Mouse (Mus musculus): ENCODE data around the gene Bst2. TPM values are rescaled to one million over a fixed set of nuclear protein-coding genes. Genes with fewer than 3 reads are reported as not detected.

Gene Bst2
- 10 to 100 TPM; 34.5 to 37.3 TPM for total RNA-seq (2021)
- long read RNA-seq, experiment 1, transcript Bst2-201 (5 exons, 792 nt) = major isoform, 42 of 45 reads
- long read RNA-seq, experiment 1, partial matches to known transcripts = 3 of 45 reads
- long read RNA-seq, experiment 1, other reads (novel, unspliced or antisense) = 0 of 45 reads
- long read RNA-seq, experiment 2, transcript Bst2-201 (5 exons, 792 nt) = major isoform, 23 of 24 reads
- long read RNA-seq, experiment 2, partial matches to known transcripts = 1 of 24 reads
- long read RNA-seq, experiment 2, other reads (novel, unspliced or antisense) = 0 of 24 reads

GRCm38 (mm10) chr8:71537028-71537867, at the start of gene Bst2:
Bst2 (minus strand) TSS chr8:71537456.
- DNase-seq = peak; percentile 92

DNA sequence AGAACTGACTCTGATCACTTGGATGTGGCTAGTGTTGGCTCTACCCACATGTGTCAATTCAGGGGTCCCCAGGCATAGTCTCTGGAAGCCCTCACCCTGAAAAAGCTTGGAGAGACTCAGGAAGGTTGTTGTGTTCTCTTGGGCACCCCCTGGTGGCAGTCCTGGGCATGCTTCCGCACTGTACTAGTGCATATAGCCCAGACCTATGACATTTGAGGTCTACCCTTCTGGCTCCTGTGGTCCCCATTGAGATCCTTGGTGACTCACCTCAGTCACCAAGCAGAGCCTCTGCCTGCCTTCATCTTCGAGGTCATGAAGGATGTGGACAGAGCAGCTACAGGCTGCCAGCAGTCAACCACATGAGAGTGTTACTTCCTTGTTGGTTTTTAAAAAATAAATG, 49.6 kb upstream of the Bst2 start:
- DNase-seq = peak; percentile 68

GRCm38 (mm10) chr8:71580201-71580600, 42.9 kb upstream of the Bst2 start:
- DNase-seq = no peak

- peak; percentile 83 for DNase-seq
Observed at GRCm38 (mm10) chr8:71579476-71579875, 42.2 kb upstream of the Bst2 start.

- DNase-seq = no peak
Observed at GRCm38 (mm10) chr8:71579009-71579408, 41.8 kb upstream of the Bst2 start.

DNA sequence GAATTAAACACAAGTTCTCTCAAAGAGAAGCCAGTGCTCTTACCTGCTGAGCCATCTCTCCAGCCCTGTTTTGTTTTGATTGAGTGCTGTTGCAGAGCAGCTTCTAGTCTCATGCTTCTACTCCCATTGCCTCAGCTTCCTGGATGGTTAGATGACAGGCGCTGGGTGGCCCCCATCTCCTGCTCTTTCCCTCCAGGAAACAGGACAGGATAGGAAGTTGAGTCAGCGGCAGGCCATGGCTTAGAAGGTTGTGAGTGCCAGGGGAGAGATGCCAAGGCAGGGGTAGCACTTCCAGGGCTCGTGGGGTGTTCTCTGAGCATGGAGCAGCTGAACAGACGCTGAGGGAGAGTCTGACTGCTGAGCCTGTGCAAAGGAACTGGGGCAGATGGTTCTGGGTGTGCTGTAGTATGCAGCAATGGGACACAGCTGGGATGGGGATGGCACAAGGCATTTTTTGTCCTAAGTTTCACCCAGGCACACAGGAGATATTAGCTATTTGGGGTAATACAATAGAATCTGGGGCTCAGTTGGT, 40.7 kb upstream of the Bst2 start:
- DNase-seq = no peak

DNA sequence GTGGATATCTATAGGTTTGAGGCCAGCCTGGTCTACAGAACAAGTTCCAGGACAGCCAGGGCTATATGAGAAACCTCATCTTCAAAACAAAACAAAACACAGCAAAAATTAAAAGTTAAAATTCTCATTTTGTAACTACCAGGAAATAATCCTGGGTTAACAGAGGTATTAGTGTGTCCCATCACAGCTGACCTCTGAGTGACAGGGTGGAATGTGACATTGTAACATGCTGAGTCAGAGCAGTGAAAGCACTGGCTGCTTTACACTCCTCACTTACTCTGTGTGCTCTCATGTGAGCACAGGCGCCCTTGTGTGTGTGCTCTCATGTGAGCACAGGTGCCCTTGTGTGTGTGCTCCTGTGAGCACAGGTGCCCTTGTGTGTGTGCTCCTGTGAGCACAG, 37.8 kb upstream of the Bst2 start:
- DNase-seq = no peak

DNA sequence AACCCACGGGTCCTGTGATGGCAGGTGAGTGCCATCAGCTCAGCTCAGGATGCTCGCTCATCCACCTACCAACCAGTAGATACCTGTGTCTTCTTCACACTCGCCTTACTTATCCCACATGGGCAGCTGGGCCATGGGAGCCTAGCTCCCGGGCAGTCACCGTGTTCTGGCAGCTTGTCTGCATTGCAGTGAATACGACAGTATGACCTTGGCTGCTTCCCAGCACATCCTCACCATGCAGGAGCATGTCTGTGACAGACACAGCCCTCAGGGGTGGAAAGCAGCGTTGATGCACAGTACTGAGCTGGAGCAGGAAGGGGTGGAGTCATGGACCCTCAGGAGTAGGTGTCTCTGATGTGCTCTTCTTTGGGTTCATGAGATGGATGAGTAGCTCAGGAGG, 37.2 kb upstream of the Bst2 start:
- DNase-seq = peak; percentile 73

DNA sequence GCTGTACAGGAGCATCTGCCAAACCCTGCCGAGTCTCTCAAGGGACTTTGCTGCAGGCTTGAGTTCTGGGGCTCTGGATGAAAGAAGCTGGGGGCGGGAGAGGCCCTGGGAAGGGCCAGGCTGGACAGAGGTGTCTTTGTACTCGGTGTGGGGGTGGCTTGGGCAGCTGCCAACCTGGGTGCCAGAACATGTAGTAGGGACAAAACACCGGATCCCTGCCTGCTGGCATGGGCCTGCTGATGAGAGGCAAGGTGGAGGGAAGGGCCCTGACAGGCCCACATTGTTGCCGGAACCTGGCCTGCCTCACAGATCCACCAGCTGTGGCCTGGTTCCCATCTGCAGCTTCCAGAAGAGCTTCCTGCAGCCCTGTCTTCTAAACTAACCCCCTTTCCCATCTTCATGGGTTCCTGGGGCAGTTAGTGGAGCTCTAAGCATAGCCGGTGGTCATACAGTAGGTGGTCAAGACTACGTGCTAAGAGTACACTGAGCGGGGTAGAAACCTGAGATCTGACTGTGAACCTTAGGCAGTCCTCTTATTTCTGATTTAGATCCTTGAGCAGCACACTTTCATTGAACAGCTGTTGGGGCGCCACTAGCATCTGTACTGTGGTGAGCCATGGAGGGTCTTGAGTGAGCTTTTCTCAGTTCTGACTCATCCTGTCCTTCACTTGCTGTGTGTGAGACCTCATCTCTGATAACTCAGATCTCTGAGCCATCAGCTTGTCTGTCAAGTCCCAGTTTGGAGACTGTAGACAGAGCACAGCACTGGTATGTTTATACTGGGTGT, 35.8 kb upstream of the Bst2 start:
- peak; percentile 84 for DNase-seq

DNA sequence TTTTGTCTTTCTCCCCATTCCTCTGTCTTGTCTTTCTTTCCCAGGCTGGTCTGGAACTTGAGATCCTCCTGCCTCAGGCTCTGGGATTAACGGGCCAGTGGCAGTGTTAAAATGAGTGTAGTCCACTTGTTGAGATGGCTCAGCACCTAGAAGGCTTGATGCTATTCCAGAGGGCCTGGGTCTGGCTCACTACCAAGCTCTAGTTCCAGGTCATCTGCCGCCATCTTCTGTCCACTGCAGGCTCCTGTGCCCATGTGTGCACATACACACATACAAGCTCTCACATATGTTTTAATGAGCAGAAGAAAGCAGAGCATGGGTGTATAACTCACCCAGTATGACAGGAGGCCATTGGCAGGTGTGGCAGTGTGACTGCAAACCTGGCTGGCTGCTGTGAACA, 34.8 kb upstream of the Bst2 start:
- DNase-seq = no peak

DNA sequence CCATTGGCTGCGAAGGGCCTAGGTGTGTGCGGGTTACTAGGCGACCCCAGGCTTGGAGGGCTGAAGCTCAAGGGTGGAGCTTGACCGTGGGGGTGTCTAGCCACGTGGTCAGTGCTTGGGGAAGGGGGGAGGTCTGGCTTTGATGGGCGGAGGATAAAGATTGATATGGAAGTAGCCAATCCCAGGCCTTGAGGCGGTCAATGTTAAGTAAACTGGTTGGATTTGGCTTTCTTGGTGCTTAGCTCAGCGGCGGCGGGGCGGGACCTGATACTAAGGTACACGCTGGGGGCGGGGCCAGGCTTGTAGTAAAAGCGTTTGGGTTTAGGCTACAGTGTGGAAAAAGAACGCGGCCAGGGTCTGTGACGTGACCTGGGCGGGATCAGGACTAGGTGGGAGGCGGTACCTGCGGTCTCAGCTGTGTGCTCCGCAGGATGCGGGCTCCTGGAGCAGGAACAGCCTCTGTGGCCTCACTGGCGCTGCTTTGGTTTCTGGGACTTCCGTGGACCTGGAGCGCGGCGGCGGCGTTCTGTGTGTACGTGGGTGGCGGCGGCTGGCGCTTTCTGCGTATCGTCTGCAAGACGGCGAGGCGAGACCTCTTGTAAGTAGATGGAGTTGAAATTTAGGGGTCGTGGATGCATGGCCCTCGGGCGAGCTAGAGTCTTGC, 33.2 kb upstream of the Bst2 start:
- DNase-seq = peak; percentile 94

GRCm38 (mm10) chr8:71569366-71570290, 32.4 kb upstream of the Bst2 start:
- DNase-seq = peak; percentile 88

GRCm38 (mm10) chr8:71568941-71569340, 31.7 kb upstream of the Bst2 start:
- no peak for DNase-seq

- peak; percentile 93 for DNase-seq
Observed at GRCm38 (mm10) chr8:71568387-71568937, 31.2 kb upstream of the Bst2 start, which contains the start of gene Slc27a1. Slc27a1 (plus strand) TSS chr8:71568882.

GRCm38 (mm10) chr8:71567587-71567986, 30.3 kb upstream of the Bst2 start:
- DNase-seq = no peak

- DNase-seq = no peak
Observed at GRCm38 (mm10) chr8:71566501-71566900, 29.2 kb upstream of the Bst2 start, which contains the start of gene Nxnl1. Nxnl1 (minus strand) TSS chr8:71566601.

GRCm38 (mm10) chr8:71563992-71564391, 26.7 kb upstream of the Bst2 start:
- no peak for DNase-seq

GRCm38 (mm10) chr8:71562751-71563150, 25.5 kb upstream of the Bst2 start:
- DNase-seq = peak; percentile 94

DNA sequence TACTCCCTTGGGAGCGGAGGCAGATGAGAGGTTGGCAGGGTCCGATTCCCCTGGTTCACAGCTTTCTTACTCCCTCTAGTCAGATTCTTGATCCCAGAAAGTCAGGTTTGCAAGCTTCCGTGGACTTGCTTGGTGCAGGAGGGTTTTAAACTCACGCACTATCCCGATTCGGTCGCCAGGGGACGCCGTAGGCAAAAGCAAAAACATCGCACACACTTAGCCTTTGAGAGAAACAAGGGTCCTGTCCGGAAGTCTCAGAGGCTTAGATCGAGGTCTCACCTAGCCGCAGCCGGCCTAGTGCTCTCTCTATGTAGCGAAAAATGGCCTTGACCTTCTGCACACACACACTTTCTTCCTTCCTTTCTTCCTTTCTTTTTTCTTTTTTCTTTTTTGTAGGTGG, 24.1 kb upstream of the Bst2 start:
- DNase-seq = peak; percentile 75

- DNase-seq = no peak
Observed at GRCm38 (mm10) chr8:71560765-71561164, 23.5 kb upstream of the Bst2 start.
